Mouse (Mus musculus) stomach, embryonic 16.5 days (tissue): ENCODE measurements around the gene Eaf1. TPM values are rescaled to one million over a fixed set of nuclear protein-coding genes. Genes with fewer than 3 reads are reported as not detected.

ENCODE experiments used
- ATAC-seq: fragments of 200-750 bp; cut with Nextera tagmentation; 2 replicates; pipeline ENCODE4 v1.8.0; 2017; ENCODE audit warnings: moderate number of reproducible peaks, moderate TSS enrichment; ENCODE audit not compliant: insufficient read depth, low FRiP score
- H3K27ac ChIP-seq: fragments of 300-500 bp; sonication (generic); 2 replicates; pipeline ENCODE4 v1.5.1; 2014; ENCODE audit warnings: low read length
- H3K27me3 ChIP-seq: fragments of 300-500 bp; sonication (generic); 2 replicates; pipeline ENCODE4 v1.6.1; 2014; ENCODE audit warnings: low read length, control low read depth, mixed read lengths; ENCODE audit not compliant: control insufficient read depth, insufficient read depth
- H3K36me3 ChIP-seq: fragments of 300-500 bp; sonication (generic); 2 replicates; pipeline ENCODE4 v1.6.1; 2014; ENCODE audit warnings: low read length; ENCODE audit not compliant: control insufficient read depth, insufficient read depth
- H3K4me1 ChIP-seq: fragments of 300-500 bp; sonication (generic); 2 replicates; pipeline ENCODE4 v1.6.1; 2014; ENCODE audit warnings: low read length, control low read depth, mixed read lengths; ENCODE audit not compliant: control insufficient read depth, insufficient read depth
- H3K4me2 ChIP-seq: fragments of 300-500 bp; sonication (generic); 2 replicates; pipeline ENCODE4 v1.6.1; 2014; ENCODE audit warnings: low read depth, low read length, mixed read lengths
- H3K4me3 ChIP-seq: fragments of 300-500 bp; sonication (generic); replicated peaks from 2 replicates; pipeline ENCODE4 v1.5.1; 2014; ENCODE audit warnings: mild to moderate bottlenecking, low read length
- H3K9ac ChIP-seq: fragments of 300-500 bp; sonication (generic); 2 replicates; pipeline ENCODE4 v1.6.1; 2014; ENCODE audit warnings: low read length
- H3K9me3 ChIP-seq: fragments of 300-500 bp; sonication (generic); replicated peaks from 2 replicates; pipeline ENCODE4 v1.6.1; 2016; ENCODE audit warnings: low read length, control low read depth; ENCODE audit not compliant: control insufficient read depth
- WGBS: fragments of 180-500 bp; shearing (Covaris S2); extraction: QIAGEN DNeasy Blood & Tissue Kit; methylation state at CpG from one replicate; pipeline ENCODE4 v1.1.7; 2014; 5-methylcytosine and 5-hydroxymethylcytosine counted together
- polyA plus RNA-seq: library from polyadenylated mRNA; unstranded; fragments of >200 nt; fragmentation: Nextera tagmentation; extraction: Ambion mirVana; gene quantifications from 2 replicates; pipeline ENCODE4 v1.2.1, GENCODE M21; 2015

Gene Eaf1
- polyA plus RNA-seq, 1 experiment from 2014 or later = 21.2 TPM

- Histone ChIP-seq H3K4me2 (no peak overlapping the region), H3K27me3 (no peaks in the 10 kb centered on the region), H3K9me3 (no peaks in the 10 kb centered on the region), H3K9ac (no peak overlapping the region), H3K4me3 (no peak overlapping the region), H3K27ac (no peak overlapping the region), H3K4me1 (no peaks in the 10 kb centered on the region), H3K36me3 (no peaks in the 10 kb centered on the region)
- ATAC-seq = no peak
- 71% methylated on average over 7 of the region's 7 CpGs for WGBS
These were observed 31.0 kb downstream of the Eaf1 start for GRCm38 (mm10) chr14:31525040-31525810.

DNA sequence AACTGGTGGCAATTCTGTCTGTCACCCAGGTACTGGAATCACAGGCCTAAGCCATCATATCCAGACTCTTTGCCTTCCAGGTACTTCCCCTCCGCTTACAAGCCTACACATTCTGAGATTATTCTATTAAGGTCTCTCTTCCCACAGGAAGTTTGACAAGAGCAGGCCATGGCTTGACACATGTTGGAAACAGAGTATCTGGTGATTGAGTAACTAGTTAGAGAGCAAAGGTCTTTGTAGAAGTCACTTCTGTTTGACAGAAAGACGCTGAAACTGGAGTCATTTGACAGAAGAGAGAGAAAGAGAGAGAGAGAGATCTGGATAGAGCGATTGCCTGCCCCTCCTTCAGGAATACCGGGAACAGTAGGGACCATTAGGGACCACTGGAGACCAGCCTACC is 36.6 kb downstream of the Eaf1 start:
- WGBS = 72% methylated on average over 4 of the region's 4 CpGs
- Histone ChIP-seq H3K4me3 (no peak overlapping the region), H3K27ac (no peak overlapping the region), H3K9me3 (no peaks in the 10 kb centered on the region), H3K9ac (no peak overlapping the region), H3K4me2 (no peak overlapping the region), H3K36me3 (no peaks in the 10 kb centered on the region), H3K27me3 (no peaks in the 10 kb centered on the region), H3K4me1 (no peaks in the 10 kb centered on the region)
- ATAC-seq = no peak

DNA sequence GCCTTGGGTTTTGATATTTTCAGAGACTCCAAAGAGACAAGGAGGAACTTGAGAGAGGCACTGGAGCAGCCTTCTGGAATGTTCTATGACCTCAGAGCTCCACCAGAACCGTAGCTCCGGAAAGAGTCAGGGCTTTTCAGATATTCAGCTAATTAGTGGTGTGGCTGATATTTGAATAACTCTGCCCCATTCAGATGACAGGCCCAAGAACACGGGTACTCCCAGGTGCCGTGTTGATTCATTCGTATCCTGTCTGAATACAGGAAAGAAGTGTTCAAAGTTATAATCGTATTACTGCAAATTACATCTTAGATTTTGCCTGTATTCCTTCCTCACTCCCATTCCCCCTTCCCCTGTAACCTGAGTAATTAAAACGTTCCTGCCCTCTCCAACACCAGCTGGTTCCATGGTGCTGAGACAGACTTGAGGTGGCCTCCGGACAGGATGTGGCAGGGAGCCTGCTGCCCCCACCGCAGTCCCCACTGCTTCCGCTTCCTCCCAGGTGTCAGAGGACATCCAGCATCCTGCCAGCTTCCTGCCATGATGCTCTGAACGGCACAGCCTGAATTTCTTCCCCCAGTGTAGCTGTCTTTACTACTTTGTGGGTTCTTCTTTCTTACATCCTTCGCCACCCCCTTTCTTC is 37.4 kb downstream of the Eaf1 start:
- Histone ChIP-seq H3K4me2 (no peak overlapping the region), H3K9ac (no peak overlapping the region), H3K4me1 (no peaks in the 10 kb centered on the region), H3K9me3 (no peaks in the 10 kb centered on the region), H3K4me3 (no peak overlapping the region), H3K27ac (no peak overlapping the region), H3K36me3 (no peaks in the 10 kb centered on the region), H3K27me3 (no peaks in the 10 kb centered on the region)
- 53% methylated on average over 12 of the region's 12 CpGs for WGBS
- ATAC-seq = no peak

GRCm38 (mm10) chr14:31532656-31533055 is 38.5 kb downstream of the Eaf1 start:
- Histone ChIP-seq H3K36me3 (no peaks in the 10 kb centered on the region), H3K4me3 (no peak overlapping the region), H3K9me3 (no peaks in the 10 kb centered on the region), H3K27ac (no peak overlapping the region), H3K4me1 (no peaks in the 10 kb centered on the region), H3K9ac (no peak overlapping the region), H3K4me2 (no peak overlapping the region), H3K27me3 (no peaks in the 10 kb centered on the region)
- 51% methylated on average over 3 of the region's 3 CpGs for WGBS
- no peak for ATAC-seq

- Histone ChIP-seq H3K36me3 (no peaks in the 10 kb centered on the region), H3K27me3 (no peaks in the 10 kb centered on the region), H3K9ac (no peak overlapping the region), H3K4me3 (no peak overlapping the region), H3K4me2 (no peak overlapping the region), H3K9me3 (no peaks in the 10 kb centered on the region), H3K27ac (no peak overlapping the region), H3K4me1 (no peaks in the 10 kb centered on the region)
- 72% methylated on average over 6 of the region's 6 CpGs for WGBS
- no peak for ATAC-seq
These were observed 43.1 kb downstream of the Eaf1 start for GRCm38 (mm10) chr14:31537298-31537697.

DNA sequence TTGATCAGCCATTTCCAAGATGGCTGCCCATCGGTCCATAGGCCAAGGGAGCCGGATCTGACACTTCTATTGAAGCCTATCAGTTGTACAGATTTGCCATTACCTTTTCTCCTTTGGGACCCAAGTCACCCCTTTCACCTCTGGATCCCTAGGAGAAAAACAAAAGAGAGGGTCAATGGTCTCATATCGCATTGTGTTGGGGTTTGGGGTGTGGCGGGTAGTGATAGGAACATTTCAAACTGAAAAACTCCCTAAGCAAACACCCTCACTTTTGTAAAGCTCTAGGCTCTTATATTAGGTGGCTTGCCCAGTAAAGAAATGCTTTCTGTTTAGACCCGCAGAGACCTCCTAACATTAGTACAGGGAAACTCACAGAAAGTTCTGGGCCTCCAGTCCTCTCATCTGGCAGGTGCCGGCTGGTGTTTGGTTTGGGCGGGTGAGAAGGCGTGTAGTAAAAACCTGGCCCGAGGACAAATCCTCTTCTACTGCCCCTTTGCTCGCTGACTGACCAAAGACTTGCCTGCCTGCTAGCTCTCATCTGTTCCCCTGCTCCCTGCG is 49.8 kb downstream of the Eaf1 start:
- Histone ChIP-seq H3K4me2 (peak overlapping the region; percentile 30), H3K9me3 (no peaks in the 10 kb centered on the region), H3K9ac (peak overlapping the region; percentile 33; the same call in 1 of the 2 replicates), H3K36me3 (no peaks in the 10 kb centered on the region), H3K27ac (peak overlapping the region; percentile 65), H3K4me3 (no peak overlapping the region), H3K27me3 (no peaks in the 10 kb centered on the region), H3K4me1 (peaks cover 5% of the 10 kb centered on the region; the same call in 1 of the 2 replicates)
- 60% methylated on average over 11 of the region's 11 CpGs for WGBS
- ATAC-seq = peak; percentile 75; the same call in 1 of the 2 replicates

DNA sequence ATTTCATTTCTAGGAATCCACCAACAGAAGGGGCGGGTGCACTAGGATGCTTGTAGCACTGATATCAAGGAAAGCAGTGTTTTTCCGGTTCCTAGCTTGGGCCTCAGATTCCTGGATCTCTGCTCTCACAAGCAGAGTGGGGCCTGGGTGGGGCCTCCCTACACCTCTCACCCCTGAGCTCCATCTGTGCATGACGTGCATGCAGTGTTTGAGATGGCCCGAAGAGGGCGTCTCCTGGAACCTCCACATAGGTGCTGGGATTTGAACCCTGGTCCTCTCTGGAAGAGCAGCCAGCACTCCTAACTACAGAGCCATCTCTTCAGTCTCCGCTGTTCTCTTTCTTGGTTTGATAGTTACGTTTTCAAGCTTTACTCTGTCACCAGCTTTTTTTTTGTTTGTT is 60.8 kb downstream of the Eaf1 start:
- Histone ChIP-seq H3K4me1 (no peaks in the 10 kb centered on the region), H3K9me3 (no peaks in the 10 kb centered on the region), H3K9ac (no peak overlapping the region), H3K27ac (no peak overlapping the region), H3K36me3 (no peaks in the 10 kb centered on the region), H3K27me3 (no peaks in the 10 kb centered on the region), H3K4me2 (no peak overlapping the region), H3K4me3 (no peak overlapping the region)
- ATAC-seq = no peak
- WGBS = 90% methylated on average over 7 of the region's 7 CpGs

- no peak for ATAC-seq
- H3K27me3 ChIP-seq = no peaks in the 10 kb centered on the region
- H3K36me3 ChIP-seq = no peaks in the 10 kb centered on the region
- 45% methylated on average over 14 of the region's 14 CpGs for WGBS
- no peaks in the 10 kb centered on the region for H3K9me3 ChIP-seq
- peaks cover 6% of the 10 kb centered on the region; the same call in 1 of the 2 replicates for H3K4me1 ChIP-seq
- no peak overlapping the region for H3K27ac ChIP-seq
- H3K4me3 ChIP-seq = no peak overlapping the region
- H3K9ac ChIP-seq = no peak overlapping the region
- no peak overlapping the region for H3K4me2 ChIP-seq
These were observed 61.8 kb downstream of the Eaf1 start for GRCm38 (mm10) chr14:31555963-31556434.
